Mouse (Mus musculus) heart, postnatal 0 days (tissue): Measurements from ENCODE around the gene Lgalsl.

Experiments used
- CTCF ChIP-seq: IDR thresholded peaks from 2 replicates; pipeline ENCODE4 v1.5.1; 2016; ENCODE audit warnings: antibody characterized with exemption, control low read depth, low read depth
- EP300 ChIP-seq: IDR thresholded peaks from 2 replicates; pipeline ENCODE4 v1.6.1; 2016; ENCODE audit warnings: antibody characterized with exemption, low read depth

DNA sequence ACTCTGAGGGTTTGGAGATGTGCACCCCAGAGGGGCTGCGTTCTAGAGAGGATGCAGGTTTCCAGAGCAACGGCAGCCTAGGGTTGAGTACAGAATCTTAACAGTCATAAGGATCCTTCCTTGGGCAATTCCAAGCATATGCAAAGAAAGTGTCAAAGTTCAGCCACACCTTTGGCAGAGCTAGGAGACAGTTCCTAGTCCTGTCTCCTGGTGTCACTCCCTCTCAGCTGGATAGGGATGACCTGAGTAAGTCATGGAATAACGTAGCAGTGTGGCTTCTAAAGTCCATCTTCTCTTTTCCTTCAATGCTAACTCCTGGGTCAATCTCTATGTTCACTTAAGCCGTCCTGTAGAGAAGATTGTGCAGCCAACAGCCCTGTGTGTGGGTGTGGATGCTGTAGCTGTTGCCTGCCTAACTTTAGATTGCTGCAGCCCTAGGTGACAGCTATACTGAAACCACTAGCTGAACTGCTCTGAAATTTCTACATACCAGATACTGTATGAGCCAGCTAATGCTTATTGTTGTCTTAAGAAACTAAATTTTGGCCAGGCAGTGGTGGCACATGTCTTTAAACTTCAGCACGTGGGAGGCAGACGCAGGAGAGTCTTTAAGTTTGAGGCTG, 16.8 kb downstream of the Lgalsl start:
- TF ChIP-seq CTCF, result no peak
- no peak for TF ChIP-seq EP300
